Mouse (Mus musculus) cortical plate, adult 2 months (tissue): ENCODE measurements around the gene Pilrb1. TPM values are rescaled to one million over a fixed set of nuclear protein-coding genes. Genes with fewer than 3 reads are reported as not detected.

Experiments used
- H3K27ac ChIP-seq: fragments of 200-500 bp; 2 replicates; pipeline ENCODE4 v1.5.1; 2012; ENCODE audit warnings: low read length, control low read depth, inconsistent platforms; ENCODE audit not compliant: insufficient read depth
- H3K4me1 ChIP-seq: fragments of 200-500 bp; 2 replicates; pipeline ENCODE4 v1.6.1; 2011; ENCODE audit warnings: low read length; ENCODE audit not compliant: control insufficient read depth, insufficient read depth
- H3K4me3 ChIP-seq: fragments of 200-500 bp; 2 replicates; pipeline ENCODE4 v1.5.1; 2011; ENCODE audit warnings: mild to moderate bottlenecking, low read length, control low read depth; ENCODE audit not compliant: insufficient read depth
- CTCF ChIP-seq: fragments of 200-500 bp; IDR thresholded peaks from 2 replicates; pipeline ENCODE4 v1.5.1; 2011; ENCODE audit warnings: mild to moderate bottlenecking, control low read depth, low read length; ENCODE audit not compliant: insufficient read depth; ENCODE audit errors: extremely low read depth
- POLR2A ChIP-seq: fragments of 200-500 bp; IDR thresholded peaks from 2 replicates; pipeline ENCODE4 v1.6.1; 2011; ENCODE audit warnings: mild to moderate bottlenecking, low read length, control low read depth; ENCODE audit not compliant: insufficient read depth; ENCODE audit errors: extremely low read depth
- polyA plus RNA-seq: library from polyadenylated mRNA; depleted of rRNA; stranded (reverse); fragments of >200 nt; gene quantifications from 2 replicates; pipeline ENCODE4 v1.2.3, GENCODE M21; 2012; rRNA removed

Gene Pilrb1
- polyA plus RNA-seq, 1 experiment: not detected

DNA sequence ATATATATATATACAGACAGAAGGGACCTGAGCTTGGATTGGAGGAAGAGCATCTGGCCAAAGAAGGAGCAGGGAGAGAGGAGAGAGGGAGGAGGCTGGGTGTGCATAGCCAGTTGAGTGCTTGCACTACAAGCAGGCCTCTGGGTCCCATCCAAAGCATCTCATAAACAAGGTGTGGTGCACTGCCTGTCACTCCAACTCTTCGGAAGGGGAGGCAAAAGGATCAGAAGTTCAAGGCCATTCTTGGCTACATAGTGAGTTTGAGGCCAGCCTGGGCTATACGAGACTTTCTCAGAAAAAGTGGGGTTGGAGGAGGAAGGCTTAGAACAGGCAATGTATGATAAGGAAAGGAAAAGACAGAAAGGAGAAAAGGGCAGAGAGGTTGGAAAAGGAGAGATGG lies 31.9 kb downstream of the Pilrb1 start:
- Histone ChIP-seq H3K4me1 (no peaks in the 10 kb centered on the region), H3K27ac (no peak overlapping the region), H3K4me3 (no peak overlapping the region)
- no peak for TF ChIP-seq POLR2A
- TF ChIP-seq CTCF: no peak

DNA sequence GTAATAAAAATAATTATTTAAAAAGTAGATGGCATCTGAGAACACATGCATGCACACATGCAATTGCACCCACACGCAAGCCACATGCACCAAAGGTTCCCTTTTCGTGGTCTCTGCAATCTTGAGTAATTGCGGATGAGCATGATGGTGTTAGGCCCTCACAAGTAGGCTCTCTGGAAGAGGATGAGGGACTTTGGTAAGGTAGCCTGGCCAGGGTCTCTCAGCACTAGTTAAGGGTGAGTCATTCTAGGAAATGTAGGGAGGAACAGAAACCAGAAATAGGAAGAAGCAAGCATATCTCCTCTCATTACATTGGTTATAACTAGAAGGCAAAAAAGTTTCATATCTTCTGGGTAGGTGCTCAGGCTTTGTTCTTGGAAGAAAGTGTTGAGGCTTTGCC lies 32.9 kb downstream of the Pilrb1 start:
- Histone ChIP-seq H3K4me3 (no peak overlapping the region), H3K4me1 (no peaks in the 10 kb centered on the region), H3K27ac (no peak overlapping the region)
- TF ChIP-seq POLR2A: no peak
- no peak for TF ChIP-seq CTCF

- Histone ChIP-seq H3K27ac (no peak overlapping the region), H3K4me1 (no peaks in the 10 kb centered on the region), H3K4me3 (no peak overlapping the region)
- TF ChIP-seq POLR2A (no peak), CTCF (no peak)
These were observed 34.4 kb downstream of the Pilrb1 start for GRCm38 (mm10) chr5:137823455-137824045.

DNA sequence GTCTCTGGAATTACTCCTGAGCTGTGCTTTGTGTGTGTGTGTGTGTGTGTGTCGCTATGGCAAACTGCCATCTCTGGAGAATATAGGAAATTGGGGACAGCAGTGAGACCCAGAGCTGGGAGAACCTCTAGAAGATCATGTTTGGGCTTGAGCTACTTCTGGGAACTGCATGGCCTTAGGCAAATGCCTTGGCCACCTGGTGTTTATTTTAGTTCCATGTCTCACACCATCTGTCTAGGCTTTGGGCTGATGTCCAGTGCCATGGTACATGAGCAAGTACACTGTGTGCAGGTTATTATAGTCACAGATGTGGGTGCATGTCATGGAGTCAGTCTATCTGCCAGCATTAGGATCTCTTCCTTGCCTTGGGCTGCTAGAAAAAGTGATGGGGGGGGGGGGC lies 35.3 kb downstream of the Pilrb1 start:
- Histone ChIP-seq H3K4me1 (no peaks in the 10 kb centered on the region), H3K27ac (no peak overlapping the region), H3K4me3 (no peak overlapping the region)
- TF ChIP-seq POLR2A (no peak), CTCF (no peak)

DNA sequence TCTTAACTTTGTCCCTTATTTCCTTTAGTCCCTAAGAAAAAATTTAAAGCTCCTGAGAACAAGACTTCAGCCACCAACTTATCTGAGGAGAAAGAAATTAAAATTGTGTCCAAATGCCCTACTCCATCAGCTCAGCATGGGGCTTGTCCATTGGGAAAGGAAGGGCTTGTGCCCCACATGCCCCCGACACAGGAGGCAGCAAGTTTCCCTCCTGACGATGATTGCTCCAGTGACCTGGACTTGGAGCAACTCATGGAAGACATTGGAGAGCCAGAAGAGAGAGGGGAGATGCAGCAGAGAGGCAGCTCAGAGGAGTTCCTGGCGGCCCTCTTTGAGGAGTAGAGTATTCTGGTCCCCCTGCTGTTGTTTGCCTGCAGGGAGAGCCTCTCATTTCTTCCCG lies 35.8 kb downstream of the Pilrb1 start:
- no peaks in the 10 kb centered on the region for H3K4me1 ChIP-seq
- H3K27ac ChIP-seq: no peak overlapping the region
- H3K4me3 ChIP-seq: no peak overlapping the region
- TF ChIP-seq POLR2A: no peak
- no peak for TF ChIP-seq CTCF

- Histone ChIP-seq H3K4me1 (no peaks in the 10 kb centered on the region), H3K4me3 (no peak overlapping the region), H3K27ac (no peak overlapping the region)
- TF ChIP-seq POLR2A (no peak), CTCF (no peak)
These were observed 40.3 kb downstream of the Pilrb1 start for GRCm38 (mm10) chr5:137817466-137818222.

- Histone ChIP-seq H3K4me3 (no peak overlapping the region), H3K27ac (no peak overlapping the region), H3K4me1 (no peaks in the 10 kb centered on the region)
- TF ChIP-seq POLR2A: no peak
- TF ChIP-seq CTCF: no peak
These were observed 49.6 kb downstream of the Pilrb1 start for GRCm38 (mm10) chr5:137808316-137808715.

GRCm38 (mm10) chr5:137806158-137806557 lies 51.7 kb downstream of the Pilrb1 start:
- H3K4me3 ChIP-seq: no peak overlapping the region
- TF ChIP-seq CTCF (no peak), POLR2A (no peak)
- H3K27ac ChIP-seq: no peak overlapping the region
- no peaks in the 10 kb centered on the region for H3K4me1 ChIP-seq

Other genes starting within 250 kb of the Pilrb1 start
- 12.6 and 13.6 TPM in 2 replicates for gene Pcolce, start 244.3 kb downstream of the Pilrb1 start, polyA plus RNA-seq
- gene Fbxo24, start 229.1 kb downstream of the Pilrb1 start, polyA plus RNA-seq: 0.23 and 0.29 TPM in 2 replicates
- 11.5 and 15.0 TPM in 2 replicates for gene Lrch4, start 229.0 kb downstream of the Pilrb1 start, polyA plus RNA-seq
- gene Gm20605, start 228.9 kb downstream of the Pilrb1 start, polyA plus RNA-seq: 11.0 and 12.6 TPM in 2 replicates
- 24.6 and 26.0 TPM in 2 replicates for gene Sap25, start 216.8 kb downstream of the Pilrb1 start, polyA plus RNA-seq
- 0.09 and 0.25 TPM in 2 replicates for gene Irs3, start 212.4 kb downstream of the Pilrb1 start, polyA plus RNA-seq
- 35.7 and 36.7 TPM in 2 replicates for gene Agfg2, start 173.4 kb downstream of the Pilrb1 start, polyA plus RNA-seq
- gene Nyap1, start 116.5 kb downstream of the Pilrb1 start, polyA plus RNA-seq: 69.7 and 74.8 TPM in 2 replicates
- 365 and 366 TPM in 2 replicates for gene Tsc22d4, start 112.4 kb downstream of the Pilrb1 start, polyA plus RNA-seq
- 26.9 and 27.6 TPM in 2 replicates for gene Ppp1r35, start 79.3 kb downstream of the Pilrb1 start, polyA plus RNA-seq
- 37.8 and 38.1 TPM in 2 replicates for gene Mepce, start 70.5 kb downstream of the Pilrb1 start, polyA plus RNA-seq
- 11.3 and 12.6 TPM in 2 replicates for gene Zcwpw1, start 70.3 kb downstream of the Pilrb1 start, polyA plus RNA-seq
- 1.1 and 1.3 TPM in 2 replicates for gene Pilra, start 21.8 kb downstream of the Pilrb1 start, polyA plus RNA-seq
- 0.42 and 0.44 TPM in 2 replicates for gene Pilrb2, start 13.7 kb upstream of the Pilrb1 start, polyA plus RNA-seq
- gene Cyp3a13, start 63.5 kb upstream of the Pilrb1 start, polyA plus RNA-seq: 1.2 and 1.6 TPM in 2 replicates
- 47.0 and 57.3 TPM in 2 replicates for gene Gjc3, start 105.0 kb upstream of the Pilrb1 start, polyA plus RNA-seq
- 0.10 TPM in 1 of 2 replicates, not detected in the other for gene Azgp1, start 123.4 kb upstream of the Pilrb1 start, polyA plus RNA-seq
- not detected in 2 replicates for gene Smok3a, start 163.2 kb upstream of the Pilrb1 start, polyA plus RNA-seq
- not detected in 2 replicates for gene Smok3b, start 163.3 kb upstream of the Pilrb1 start, polyA plus RNA-seq
- gene Smok3c, start 195.1 kb upstream of the Pilrb1 start, polyA plus RNA-seq: not detected in 2 replicates
- gene Zkscan1, start 227.0 kb upstream of the Pilrb1 start, polyA plus RNA-seq: 14.3 and 14.9 TPM in 2 replicates